Mouse (Mus musculus): ENCODE data around the gene B4galnt1. TPM values are rescaled to one million over a fixed set of nuclear protein-coding genes. Genes with fewer than 3 reads are reported as not detected.

B4galnt1 gene
- total and polyA plus RNA-seq, 3 experiments: 0.98 to 17.5 (median 2.3) TPM

- dilution Hi-C loops (cut with MboI; ENCODE audit: extremely low pct_ligation_motif_present, extremely low pct_unique_long_range_greater_than_20kb, low sequenced_read_pairs): no loop called here
These were observed 38.1 kb downstream of the B4galnt1 start for GRCm38 (mm10) chr10:127203106-127203505.

GRCm38 (mm10) chr10:127204589-127204988, 39.6 kb downstream of the B4galnt1 start:
- Histone ChIP-seq H3K27ac (ENCODE audit: insufficient read depth, low read depth) (no peak overlapping the region), H3K36me3 (replicated peaks in 1 of 2; ENCODE audit: control insufficient read depth in 1 of 2, insufficient read depth in 1 of 2, low read length in 1 of 2) (peaks cover 64 to 87% of the 10 kb centered on the region in 2 experiments), H3K4me2 (ENCODE audit: insufficient read depth, low read depth, poor library complexity, severe bottlenecking) (no peak overlapping the region), H3K9ac (ENCODE audit: insufficient read depth, low read depth) (no peak overlapping the region), H3K4me3 (replicated peaks in 1 of 3; ENCODE audit: low read depth in 2 of 3, low read length in 2 of 3, poor library complexity in 1 of 3) (no peak overlapping the region), H3K4me1 (ENCODE audit: control insufficient read depth in 1 of 2, insufficient read depth in 2 of 2) (peaks cover 0 to 4% of the 10 kb centered on the region in 2 experiments; a peak in 1 of 4 replicates), H3K79me2 (replicated peaks; ENCODE audit: control insufficient read depth, extremely low read depth, insufficient read depth, poor library complexity, severe bottlenecking) (peaks cover 2% of the 10 kb centered on the region; the same call in 1 of the 2 replicates), H3K9me3 (replicated peaks; ENCODE audit: low read length) (no peaks in the 10 kb centered on the region), H3K27me3 (replicated peaks) (no peaks in the 10 kb centered on the region)
- dilution Hi-C loops (cut with MboI; ENCODE audit: extremely low pct_ligation_motif_present, extremely low pct_unique_long_range_greater_than_20kb, low sequenced_read_pairs): no loop called here
- no peak for DNase-seq (ENCODE audit: extremely low read depth)
- in situ Hi-C loops (cut with MboI; ENCODE audit: low pct_ligation_motif_present, low pct_unique_long_range_greater_than_20kb, low sequenced_read_pairs): no loop called here
- TF ChIP-seq CTCF (conservative IDR thresholded peaks at IDR 0.05 in 1 of 2, IDR thresholded peaks at IDR 0.05 in 1 of 2; ENCODE audit: low read depth in 2 of 2, low read length in 2 of 2): no peak
- TF ChIP-seq JUND (conservative IDR thresholded peaks at IDR 0.05; ENCODE audit: low read depth, low read length): no peak
- TF ChIP-seq E2F4 (IDR thresholded peaks at IDR 0.05; ENCODE audit: insufficient replicate concordance, low read depth, low read length): no peak
- no peak for TF ChIP-seq KAT2A (IDR thresholded peaks at IDR 0.05; ENCODE audit: insufficient replicate concordance, low read length)
- TF ChIP-seq PAX5 (IDR thresholded peaks at IDR 0.05; ENCODE audit: low read length): no peak
- no peak for TF ChIP-seq CHD2 (IDR thresholded peaks at IDR 0.05; ENCODE audit: low read length)

More at GRCm38 (mm10) chr10:127203106-127203505, 38.1 kb downstream of the B4galnt1 start:
- H3K4me2 ChIP-seq (ENCODE audit: insufficient read depth, low read depth, poor library complexity, severe bottlenecking): no peak overlapping the region
- H3K79me2 ChIP-seq (replicated peaks; ENCODE audit: control insufficient read depth, extremely low read depth, insufficient read depth, poor library complexity, severe bottlenecking): no peaks in the 10 kb centered on the region
- H3K9me3 ChIP-seq (replicated peaks; ENCODE audit: low read length): no peaks in the 10 kb centered on the region
- H3K4me1 ChIP-seq (ENCODE audit: control insufficient read depth in 1 of 2, insufficient read depth in 2 of 2): no peaks in the 10 kb centered on the region
- H3K9ac ChIP-seq (ENCODE audit: insufficient read depth, low read depth): no peak overlapping the region
- no peak for DNase-seq (ENCODE audit: extremely low read depth)
- H3K4me3 ChIP-seq (replicated peaks in 1 of 3; ENCODE audit: low read depth in 2 of 3, low read length in 2 of 3, poor library complexity in 1 of 3): no peak overlapping the region
- no peak overlapping the region for H3K27ac ChIP-seq (ENCODE audit: insufficient read depth, low read depth)
- H3K36me3 ChIP-seq (replicated peaks in 1 of 2; ENCODE audit: control insufficient read depth in 1 of 2, insufficient read depth in 1 of 2, low read length in 1 of 2): peaks cover 70 to 89% of the 10 kb centered on the region in 2 experiments
- no peak for TF ChIP-seq EP300 (IDR thresholded peaks at IDR 0.05; ENCODE audit: low read length)
- TF ChIP-seq MAFK (IDR thresholded peaks at IDR 0.05; ENCODE audit: insufficient replicate concordance, low read length): no peak
- no peak for TF ChIP-seq KAT2A (IDR thresholded peaks at IDR 0.05; ENCODE audit: insufficient replicate concordance, low read length)
- in situ Hi-C loops (cut with MboI; ENCODE audit: low pct_ligation_motif_present, low pct_unique_long_range_greater_than_20kb, low sequenced_read_pairs): no loop called here
- H3K27me3 ChIP-seq (replicated peaks): no peaks in the 10 kb centered on the region

GRCm38 (mm10) chr10:127205373-127205772, 40.3 kb downstream of the B4galnt1 start:
- dilution Hi-C loops (cut with MboI; ENCODE audit: extremely low pct_ligation_motif_present, extremely low pct_unique_long_range_greater_than_20kb, low sequenced_read_pairs) (no loop called here), in situ Hi-C loops (cut with MboI; ENCODE audit: low pct_ligation_motif_present, low pct_unique_long_range_greater_than_20kb, low sequenced_read_pairs) (no loop called here)
- Histone ChIP-seq H3K4me2 (ENCODE audit: insufficient read depth, low read depth, poor library complexity, severe bottlenecking) (no peak overlapping the region), H3K9me3 (replicated peaks; ENCODE audit: low read length) (no peaks in the 10 kb centered on the region), H3K27me3 (replicated peaks) (no peaks in the 10 kb centered on the region), H3K79me2 (replicated peaks; ENCODE audit: control insufficient read depth, extremely low read depth, insufficient read depth, poor library complexity, severe bottlenecking) (peaks cover 8% of the 10 kb centered on the region; the same call in 1 of the 2 replicates), H3K4me1 (ENCODE audit: control insufficient read depth in 1 of 2, insufficient read depth in 2 of 2) (peaks cover 4 to 12% of the 10 kb centered on the region in 2 experiments), H3K4me3 (replicated peaks in 1 of 3; ENCODE audit: low read depth in 2 of 3, low read length in 2 of 3, poor library complexity in 1 of 3) (no peak overlapping the region), H3K9ac (ENCODE audit: insufficient read depth, low read depth) (no peak overlapping the region), H3K36me3 (replicated peaks in 1 of 2; ENCODE audit: control insufficient read depth in 1 of 2, insufficient read depth in 1 of 2, low read length in 1 of 2) (peaks cover 59 to 84% of the 10 kb centered on the region in 2 experiments), H3K27ac (ENCODE audit: insufficient read depth, low read depth) (no peak overlapping the region)
- no peak for DNase-seq (ENCODE audit: extremely low read depth)
- TF ChIP-seq BHLHE40 (IDR thresholded peaks at IDR 0.05; ENCODE audit: low read depth, low read length): no peak
- TF ChIP-seq ZC3H11A (IDR thresholded peaks at IDR 0.05; ENCODE audit: low read depth, low read length): no peak
- no peak for TF ChIP-seq SMC3 (IDR thresholded peaks at IDR 0.05; ENCODE audit: low read depth, low read length)
- no peak for TF ChIP-seq UBTF (IDR thresholded peaks at IDR 0.05; ENCODE audit: low read depth, low read length)
- TF ChIP-seq POLR2AphosphoS2 (IDR thresholded peaks at IDR 0.05; ENCODE audit: low read depth, low read length): no peak
- no peak for TF ChIP-seq IRF4 (IDR thresholded peaks at IDR 0.05; ENCODE audit: low read depth, low read length)
- TF ChIP-seq HCFC1 (IDR thresholded peaks at IDR 0.05; ENCODE audit: low read depth, low read length): no peak

Data from CH12.LX (cell line).